Mouse (Mus musculus): Measurements from ENCODE around the gene Cdx2.

DNA sequence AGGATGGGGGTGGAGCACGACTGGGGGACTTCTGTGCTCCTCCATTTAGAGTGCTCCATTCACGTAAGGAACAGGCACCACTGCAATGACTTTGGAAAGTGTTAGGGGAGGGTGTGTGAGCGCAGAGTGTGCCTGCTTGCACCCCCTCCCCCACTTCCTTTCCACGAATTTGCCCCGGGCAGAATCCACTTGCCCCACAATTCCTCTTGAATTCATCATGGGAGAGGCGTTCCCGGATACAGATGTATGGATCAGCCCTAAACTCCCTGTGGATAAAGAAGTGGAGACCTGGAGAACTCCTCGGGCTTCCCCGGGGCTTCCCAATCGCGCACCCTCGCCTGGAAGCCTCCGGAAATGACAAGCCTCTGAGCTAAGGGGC lies 29.5 kb downstream of the Cdx2 start:
- TF ChIP-seq CTCF (conservative IDR thresholded peaks at IDR 0.05; ENCODE audit: low read length) (no peak), NANOG (IDR thresholded peaks at IDR 0.05; ENCODE audit: borderline replicate concordance, low read length) (no peak)

All from E14TG2a.4 (cell line).